Mouse (Mus musculus): ENCODE results near the gene Ngrn.

Ngrn gene

GRCm38 (mm10) chr7:80307766-80308165 lies 46.8 kb downstream of the Ngrn start:
- no peak for DNase-seq (ENCODE audit: low spot score)

GRCm38 (mm10) chr7:80310771-80311170 lies 49.8 kb downstream of the Ngrn start:
- peak; percentile 78 for DNase-seq (ENCODE audit: low spot score)

Data from MN1 (cell line).